Mouse (Mus musculus) spleen, postnatal 10 days (tissue): ENCODE results near the gene M1ap.

Source experiments
- DNase-seq, 2 experiments: peaks; one replicate each; pipeline ENCODE4 v3.0.0; 2021 to 2022; ENCODE audit warnings: low spot score in 2 of 2

M1ap gene

GRCm38 (mm10) chr6:83033249-83034185 is 86.8 kb downstream of the M1ap start, which contains the start of the genes Dok1 and Loxl3:
TSS of gene Dok1 (minus strand) at chr6:83033471.
TSS of gene Loxl3 (plus strand) at chr6:83034173.
- peak; percentile 77 to 78 for DNase-seq

GRCm38 (mm10) chr6:83034463-83035055 is 87.9 kb downstream of the M1ap start:
- no peak for DNase-seq

GRCm38 (mm10) chr6:83037188-83037587 is 90.5 kb downstream of the M1ap start:
- no peak for DNase-seq

- peak; percentile 97 for DNase-seq
These were observed 91.9 kb downstream of the M1ap start for GRCm38 (mm10) chr6:83038496-83039012.

- no peak for DNase-seq
These were observed 93.9 kb downstream of the M1ap start for GRCm38 (mm10) chr6:83040601-83041000.

- no peak for DNase-seq
These were observed 96.9 kb downstream of the M1ap start for GRCm38 (mm10) chr6:83043561-83043960.

GRCm38 (mm10) chr6:83043993-83044392 is 97.3 kb downstream of the M1ap start:
- no peak for DNase-seq

- no peak for DNase-seq
These were observed 98.0 kb downstream of the M1ap start for GRCm38 (mm10) chr6:83044742-83045141.

- no peak for DNase-seq
These were observed 102.7 kb downstream of the M1ap start for GRCm38 (mm10) chr6:83049367-83049766.

- DNase-seq, result peak; percentile 54 to 68
These were observed 106.6 kb downstream of the M1ap start for GRCm38 (mm10) chr6:83053136-83053960.

GRCm38 (mm10) chr6:83054074-83054851 is 107.6 kb downstream of the M1ap start, which contains the start of gene Aup1:
TSS of gene Aup1 (plus strand) at chr6:83054521.
- DNase-seq, result peak; percentile 96 to 98

- no peak for DNase-seq
These were observed 108.2 kb downstream of the M1ap start, which contains the start of gene Htra2 for GRCm38 (mm10) chr6:83054871-83055431. TSS of gene Htra2 (minus strand) at chr6:83055273.

GRCm38 (mm10) chr6:83057790-83058189 is 111.1 kb downstream of the M1ap start, which contains the start of gene Dqx1:
TSS of gene Dqx1 (plus strand) at chr6:83057844.
- DNase-seq, result no peak

- no peak for DNase-seq
These were observed 112.0 kb downstream of the M1ap start for GRCm38 (mm10) chr6:83058725-83059124.

GRCm38 (mm10) chr6:83065995-83066394 is 119.3 kb downstream of the M1ap start:
- DNase-seq, result no peak

GRCm38 (mm10) chr6:83066441-83066840 is 119.7 kb downstream of the M1ap start:
- no peak for DNase-seq

GRCm38 (mm10) chr6:83068221-83068620 is 121.5 kb downstream of the M1ap start:
- no peak for DNase-seq

- DNase-seq, result no peak
These were observed 122.2 kb downstream of the M1ap start for GRCm38 (mm10) chr6:83068706-83069487.

- DNase-seq, result no peak
These were observed 123.0 kb downstream of the M1ap start for GRCm38 (mm10) chr6:83069488-83070246.

GRCm38 (mm10) chr6:83070247-83070310 is 123.4 kb downstream of the M1ap start, which contains the start of gene Tlx2:
TSS of gene Tlx2 (minus strand) at chr6:83070293.
- no peak for DNase-seq
